Mouse (Mus musculus): ENCODE data around the gene Prss34. TPM values are rescaled to one million over a fixed set of nuclear protein-coding genes. Genes with fewer than 3 reads are reported as not detected.
A peak's percentile ranks its signal among the peaks of the same experiment; 100 is the strongest.

Gene Prss34
- polyA plus RNA-seq (2017; shearing (Covaris generic)), result not detected

GRCm38 (mm10) chr17:25298094-25298493, at the start of gene Prss34:
Gene Prss34 (plus strand): TSS chr17:25298394.
- no peak for ATAC-seq

GRCm38 (mm10) chr17:25250181-25250835, 47.9 kb upstream of the Prss34 start:
- ATAC-seq, result no peak

GRCm38 (mm10) chr17:25252643-25253042, 45.6 kb upstream of the Prss34 start:
- ATAC-seq, result no peak

GRCm38 (mm10) chr17:25253760-25254159, 44.4 kb upstream of the Prss34 start:
- no peak for ATAC-seq

GRCm38 (mm10) chr17:25255110-25255509, 43.1 kb upstream of the Prss34 start:
- ATAC-seq, result peak; percentile 36

GRCm38 (mm10) chr17:25256140-25256754, 41.9 kb upstream of the Prss34 start, which contains the start of gene Baiap3:
Gene Baiap3 (minus strand): TSS chr17:25256364.
- ATAC-seq, result no peak

GRCm38 (mm10) chr17:25257804-25258261, 40.4 kb upstream of the Prss34 start:
- peak; percentile 79 for ATAC-seq

GRCm38 (mm10) chr17:25264453-25264852, 33.7 kb upstream of the Prss34 start:
- ATAC-seq, result no peak

- no peak for ATAC-seq
These were observed 27.3 kb upstream of the Prss34 start for GRCm38 (mm10) chr17:25270795-25271335.

- no peak for ATAC-seq
These were observed 25.9 kb upstream of the Prss34 start for GRCm38 (mm10) chr17:25272326-25272725.

- peak; percentile 78 for ATAC-seq
These were observed 25.1 kb upstream of the Prss34 start for GRCm38 (mm10) chr17:25272951-25273705.

GRCm38 (mm10) chr17:25273706-25274501, 24.3 kb upstream of the Prss34 start:
- peak; percentile 78 for ATAC-seq

- no peak for ATAC-seq
These were observed 23.4 kb upstream of the Prss34 start, which contains the start of gene Ube2i for GRCm38 (mm10) chr17:25274571-25275346. Gene Ube2i (minus strand): TSS chr17:25274622.

- ATAC-seq, result no peak
These were observed 22.4 kb upstream of the Prss34 start for GRCm38 (mm10) chr17:25275833-25276232.

- ATAC-seq, result no peak
These were observed 16.1 kb upstream of the Prss34 start for GRCm38 (mm10) chr17:25282133-25282532.

GRCm38 (mm10) chr17:25285033-25285432, 13.2 kb upstream of the Prss34 start:
- ATAC-seq, result peak; percentile 82

- ATAC-seq, result no peak
These were observed 9.4 kb upstream of the Prss34 start for GRCm38 (mm10) chr17:25288842-25289241.

GRCm38 (mm10) chr17:25290411-25290810, 7.8 kb upstream of the Prss34 start:
- ATAC-seq, result no peak

GRCm38 (mm10) chr17:25293495-25293894, 4.7 kb upstream of the Prss34 start:
- ATAC-seq, result no peak

GRCm38 (mm10) chr17:25294111-25294510, 4.1 kb upstream of the Prss34 start:
- no peak for ATAC-seq

- no peak for ATAC-seq
These were observed 10.2 kb downstream of the Prss34 start, which contains the start of gene Prss28 for GRCm38 (mm10) chr17:25308346-25308745. Gene Prss28 (plus strand): TSS chr17:25308646.
